Mouse (Mus musculus) spleen, adult 18-20 months (tissue): ENCODE measurements around the gene Itgb2.

Source experiments
- DNase-seq, 2 experiments: peaks; one replicate each; pipeline ENCODE4 v3.0.0; 2022; ENCODE audit warnings: mixed read lengths in 2 of 2

Itgb2 gene

DNA sequence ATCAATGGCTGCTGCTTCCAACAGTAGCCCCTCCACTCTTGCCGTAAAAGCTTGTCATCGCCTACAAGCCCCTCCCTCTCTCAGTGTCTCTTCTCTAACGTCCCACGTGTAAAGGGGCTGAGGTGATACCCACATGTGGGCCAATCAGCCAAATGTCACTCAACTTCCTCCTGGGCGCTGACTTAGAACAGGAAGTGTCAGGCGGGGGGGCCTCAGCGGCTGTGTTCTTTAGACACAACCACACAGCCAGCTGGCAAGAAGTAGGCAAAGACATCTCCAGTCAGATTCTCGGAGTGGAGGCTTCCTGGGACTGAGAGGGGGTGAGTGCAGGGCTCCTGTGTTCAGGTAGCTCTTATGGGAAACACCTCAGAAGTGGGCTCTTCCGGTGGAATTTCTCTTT is at the start of gene Itgb2:
TSS of gene Itgb2 (plus strand) at position 113 of the 400 bp plus-strand sequence.
- peak; percentile 68 to 73 for DNase-seq

DNA sequence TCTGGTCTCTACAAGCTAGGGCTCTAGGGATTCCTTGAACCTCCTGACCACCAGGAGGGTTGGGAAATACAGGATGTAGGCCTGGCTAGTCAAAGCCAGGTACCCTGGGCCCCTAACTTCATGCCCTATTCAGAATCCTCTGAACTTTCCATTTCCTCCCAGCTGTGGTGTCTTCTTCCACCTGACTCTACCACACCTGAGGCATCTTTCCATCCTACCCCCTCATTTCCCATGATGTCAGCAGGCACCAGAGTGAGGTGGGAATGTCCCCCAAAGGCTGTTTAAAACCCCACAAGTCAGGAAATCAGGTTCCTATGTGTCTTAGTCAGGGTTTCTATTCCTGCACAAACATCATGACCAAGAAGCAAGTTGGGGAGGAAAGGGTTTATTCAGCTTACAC is 48.2 kb upstream of the Itgb2 start:
- DNase-seq = no peak

DNA sequence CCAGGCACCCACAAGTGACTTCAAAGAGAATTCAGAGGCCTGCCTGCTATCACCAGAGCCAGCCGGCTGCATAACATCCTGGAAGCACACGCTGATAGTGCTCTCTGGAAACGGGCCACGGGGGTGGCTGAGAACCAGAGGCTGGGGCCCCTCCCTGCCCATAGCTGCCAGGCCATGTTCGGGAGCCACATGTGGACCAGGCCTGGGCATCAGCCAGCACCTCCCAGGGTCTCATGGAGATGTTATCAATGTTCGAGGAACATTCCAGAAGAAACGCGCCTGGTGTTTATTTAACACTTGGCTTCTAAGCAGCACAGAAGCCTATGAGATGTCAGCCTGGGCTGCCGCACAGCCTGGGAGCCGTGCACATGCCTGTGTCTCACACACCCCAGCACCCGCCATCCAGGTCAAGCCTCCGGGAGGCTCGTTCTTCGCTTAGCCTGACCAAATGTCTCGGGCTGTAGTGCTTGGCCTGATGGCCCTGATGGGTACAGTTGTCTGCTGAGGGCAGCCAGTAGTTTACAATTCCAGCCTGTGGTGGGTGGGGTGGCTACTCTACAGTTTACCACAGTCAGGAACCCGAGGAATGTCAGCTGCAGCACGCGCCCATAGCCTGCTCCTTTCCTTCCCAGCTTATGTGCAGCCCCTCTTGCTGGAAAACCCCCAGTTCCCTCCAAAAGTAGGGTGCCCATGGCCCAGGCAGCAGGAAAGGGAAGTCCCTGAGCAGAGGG is 45.7 kb upstream of the Itgb2 start:
- DNase-seq = no peak

DNA sequence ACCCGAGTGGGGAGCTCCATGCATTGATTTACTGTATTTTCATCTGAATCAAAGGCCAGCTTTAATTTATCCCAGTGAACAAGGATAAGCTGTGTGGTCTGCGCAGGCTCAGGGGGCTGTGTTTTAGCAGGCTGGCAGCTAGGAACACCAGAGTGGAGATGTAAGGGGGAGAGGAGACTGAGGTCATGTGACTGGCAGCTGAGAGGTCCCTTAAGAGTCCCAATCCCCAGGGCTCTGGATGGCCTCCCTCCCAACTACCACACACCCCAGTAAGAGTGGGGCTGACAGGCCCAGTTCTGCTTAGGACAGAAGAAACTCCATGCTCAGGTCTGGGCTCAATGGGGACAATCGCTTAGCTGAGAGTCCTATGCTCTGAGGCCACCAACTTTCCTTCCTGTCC is 44.3 kb upstream of the Itgb2 start:
- no peak for DNase-seq

DNA sequence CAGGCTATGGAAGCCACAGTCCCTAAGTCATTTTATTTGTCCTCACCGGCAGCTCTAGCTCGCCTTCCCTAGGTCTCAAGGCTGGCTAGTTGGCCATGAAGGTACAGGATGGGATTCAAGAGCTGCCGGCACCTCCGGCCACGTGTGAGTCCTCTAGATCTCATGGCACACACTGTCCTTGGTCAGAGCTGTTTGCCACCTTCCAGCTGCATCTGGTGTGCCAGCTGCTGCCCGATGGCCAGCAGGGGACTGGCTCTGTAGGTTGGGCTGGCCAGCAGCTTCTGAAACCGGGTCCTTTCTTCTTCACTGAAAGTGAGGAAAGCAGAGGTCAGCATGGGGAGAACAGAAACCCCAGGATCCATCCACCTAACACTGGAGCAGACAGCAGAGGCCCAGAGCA is 41.9 kb upstream of the Itgb2 start:
- DNase-seq = no peak

DNA sequence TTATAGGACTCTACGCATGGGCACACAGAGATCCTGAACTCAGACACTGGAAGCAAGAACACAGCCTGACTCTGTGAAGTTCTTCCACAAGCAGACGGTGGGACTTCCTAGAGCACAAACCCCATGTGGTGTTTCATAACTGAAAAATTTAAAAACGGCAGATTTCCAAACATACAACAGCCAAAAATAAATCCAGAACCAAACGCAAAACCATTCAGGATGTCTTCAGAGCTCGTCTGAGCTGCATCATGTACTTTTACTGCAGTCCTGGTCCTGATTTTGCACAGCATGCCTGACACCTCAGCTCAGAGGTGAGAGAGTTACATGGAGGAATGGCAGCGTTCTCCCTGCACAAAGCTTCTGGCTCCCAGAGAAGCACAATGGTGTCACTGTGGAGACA is 38.5 kb upstream of the Itgb2 start:
- DNase-seq = no peak

DNA sequence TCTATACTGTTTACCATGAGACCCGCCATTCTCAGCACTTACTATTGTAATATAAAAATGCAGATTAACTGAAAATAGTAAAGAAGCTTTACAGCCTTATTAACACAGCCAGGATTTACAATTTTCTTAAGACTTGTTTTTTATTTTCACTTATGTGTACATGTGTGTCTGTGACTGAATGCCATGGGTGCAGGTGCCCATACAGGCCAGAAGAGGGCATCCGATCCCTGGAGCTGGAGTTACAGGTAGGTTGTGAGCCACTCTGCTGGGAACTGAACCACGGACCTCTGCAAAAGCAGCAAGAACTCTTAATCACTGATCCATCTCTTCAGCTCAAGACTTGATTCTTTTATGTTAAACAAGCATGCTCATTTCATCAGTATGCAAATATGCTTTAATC is 37.2 kb upstream of the Itgb2 start:
- DNase-seq = no peak

DNA sequence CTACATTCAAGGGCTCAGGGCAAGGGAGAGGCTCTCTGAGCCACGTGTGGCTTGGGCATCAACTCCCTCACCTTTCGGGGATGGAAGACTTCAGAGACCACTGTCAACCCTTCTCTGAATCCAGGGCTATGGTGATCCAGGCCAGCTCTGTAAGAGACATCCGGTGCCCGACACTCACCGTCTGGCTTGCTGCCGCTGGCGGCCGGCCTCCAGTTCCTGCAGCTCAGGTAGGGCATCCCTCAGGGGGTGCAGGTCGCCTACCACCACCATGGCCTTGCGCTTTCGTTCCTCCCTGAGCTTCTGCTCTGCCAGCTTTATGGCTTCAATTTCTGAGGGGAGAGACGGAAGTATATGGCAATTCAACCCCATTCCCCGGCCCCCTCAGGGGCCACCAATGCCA is 32.9 kb upstream of the Itgb2 start:
- no peak for DNase-seq

DNA sequence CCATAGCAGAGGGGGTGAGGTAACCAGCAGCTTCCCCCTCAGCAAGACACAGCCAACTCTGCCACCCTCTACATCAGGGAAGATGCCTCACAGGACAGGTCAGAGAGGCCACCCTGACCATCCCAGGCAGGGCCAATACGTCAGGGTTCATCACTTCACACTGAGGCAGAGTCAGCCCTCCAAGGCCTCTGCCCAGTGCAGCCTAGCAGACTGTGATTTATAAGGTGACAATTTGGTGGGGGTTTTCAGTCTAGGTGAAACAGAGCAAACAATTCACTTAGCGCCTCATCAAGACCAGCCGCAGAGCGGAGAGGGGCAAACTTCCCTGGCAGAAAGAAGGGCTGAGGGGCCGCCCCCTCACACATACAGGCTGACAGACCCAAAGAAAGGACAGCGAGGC is 31.8 kb upstream of the Itgb2 start:
- DNase-seq = no peak

DNA sequence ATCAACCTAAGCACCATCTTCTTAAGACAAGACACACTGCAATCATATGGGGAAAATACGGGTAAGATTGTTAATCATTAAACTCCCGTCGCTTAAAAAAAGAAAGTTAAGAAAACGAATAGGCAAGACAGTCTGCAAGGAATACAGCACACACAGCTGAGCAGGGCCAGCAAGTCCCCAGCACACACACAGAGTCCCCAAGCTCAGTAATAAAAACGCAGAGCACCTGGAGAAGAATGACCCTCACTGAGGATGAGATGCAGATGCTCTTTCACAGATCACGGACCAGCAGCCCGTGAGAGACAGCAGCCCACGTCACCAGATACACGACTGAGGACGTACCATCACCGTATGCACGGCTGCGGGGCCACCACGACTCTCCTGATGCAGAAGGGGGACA is 29.4 kb upstream of the Itgb2 start:
- DNase-seq = no peak

DNA sequence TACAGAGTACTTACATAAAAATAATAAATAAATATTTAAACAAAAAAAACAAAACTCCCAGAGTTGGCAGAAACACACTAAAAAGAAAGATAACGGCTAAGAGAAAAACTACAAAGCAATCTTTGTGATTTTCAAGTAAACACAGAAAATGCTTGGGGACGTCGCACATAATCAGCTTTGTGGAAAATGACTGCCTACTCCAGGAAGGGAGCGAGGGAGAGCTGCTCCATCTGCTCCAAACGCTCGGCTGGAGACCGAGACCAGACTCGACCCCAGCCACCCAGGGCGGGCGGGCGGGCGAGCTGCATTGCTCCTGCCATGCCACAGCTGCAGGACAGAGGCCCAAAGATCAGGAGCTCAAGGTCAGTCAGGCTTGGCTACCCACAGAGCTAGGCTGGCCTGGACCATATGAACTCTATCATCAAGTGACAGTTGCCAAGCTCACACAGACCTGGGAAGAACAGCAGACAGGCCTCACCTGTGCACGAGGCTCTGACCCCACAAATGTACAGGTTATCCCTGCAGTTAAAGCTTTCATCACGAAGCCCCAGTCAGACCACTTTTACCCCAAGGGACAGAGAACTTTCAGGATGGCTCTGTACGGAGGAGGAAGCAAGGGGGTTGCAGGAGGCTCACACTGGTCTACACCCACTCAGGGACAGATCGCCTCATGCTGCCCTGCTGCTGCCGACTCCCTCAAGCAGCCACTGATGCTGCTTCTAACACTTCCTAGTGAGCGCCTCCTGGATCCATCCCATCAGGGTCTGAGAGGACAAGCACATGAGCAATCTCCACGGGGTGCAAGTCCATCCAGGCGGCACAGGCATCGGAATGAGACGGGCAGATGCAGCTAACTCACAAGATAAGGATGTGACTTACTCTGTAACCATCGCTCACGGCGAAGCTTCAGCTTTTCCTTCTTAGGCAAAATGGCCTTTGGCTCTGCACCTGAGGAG is 26.8 kb upstream of the Itgb2 start:
- DNase-seq = no peak

DNA sequence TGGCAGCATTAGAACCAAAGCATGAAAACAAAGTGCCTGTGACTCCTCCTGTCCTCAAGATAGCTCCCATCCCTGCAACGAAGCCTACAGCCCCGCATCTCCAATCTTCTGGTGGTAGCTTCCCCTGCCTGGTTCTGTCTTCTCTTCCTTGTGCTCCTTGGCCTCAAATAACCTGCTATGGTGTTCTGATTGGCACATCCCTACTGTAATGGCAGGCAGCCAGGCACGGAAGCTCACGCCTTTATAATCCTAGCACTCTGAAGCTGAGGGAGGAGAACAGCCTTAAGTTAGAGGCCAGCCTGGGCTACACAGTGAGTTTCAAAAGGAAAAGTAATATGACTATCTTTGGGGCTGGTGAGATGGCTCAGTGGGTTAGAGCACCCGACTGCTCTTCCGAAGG is 25.9 kb upstream of the Itgb2 start:
- no peak for DNase-seq

DNA sequence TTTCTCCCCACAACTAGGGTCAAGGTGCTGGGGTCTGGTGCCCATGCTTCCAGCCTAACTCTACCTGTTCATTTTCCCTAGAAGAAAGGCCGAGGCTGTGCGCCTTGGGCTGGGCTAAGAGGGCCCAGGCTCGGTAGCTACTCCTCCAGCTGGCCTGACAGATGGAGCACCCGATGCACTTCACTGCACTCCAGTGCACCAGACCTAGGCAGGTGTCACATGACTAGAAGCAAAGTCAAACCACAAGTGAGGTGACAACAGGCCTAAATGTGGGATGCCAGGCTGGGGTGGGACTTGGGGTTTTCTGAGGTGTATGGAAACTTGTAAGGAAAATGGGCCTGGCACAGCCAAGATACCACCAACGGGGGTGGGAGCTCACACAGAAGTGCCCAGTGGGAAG is 23.5 kb upstream of the Itgb2 start:
- no peak for DNase-seq

DNA sequence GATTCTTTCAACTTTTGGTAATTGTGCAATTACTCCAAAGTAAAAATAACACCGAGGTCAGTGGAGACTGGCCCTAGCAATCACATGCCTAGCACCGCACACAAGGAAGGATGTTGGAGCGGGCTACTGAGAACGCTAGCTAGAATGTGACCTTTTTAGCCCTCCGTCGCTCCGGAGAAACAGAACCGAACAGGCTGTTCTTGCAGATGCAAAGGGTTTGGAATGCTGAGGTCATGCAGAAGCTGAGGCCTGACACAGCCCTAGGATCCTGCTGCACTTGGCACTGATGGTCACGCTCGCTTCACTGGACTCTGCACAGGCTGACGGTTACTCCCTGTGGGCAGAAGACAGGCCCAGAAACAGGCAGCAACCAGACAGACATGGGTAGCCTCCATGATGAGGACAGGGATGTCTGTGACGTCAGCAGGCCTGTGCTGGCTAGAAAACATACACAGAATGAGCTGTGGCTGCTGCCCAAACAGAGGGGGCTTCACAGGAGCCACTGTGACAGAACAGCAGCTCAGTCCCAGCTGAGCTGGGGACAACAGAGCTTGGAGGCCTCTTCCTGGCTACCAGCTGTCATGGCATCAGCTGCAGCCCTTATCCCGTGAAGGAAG is 23.0 kb upstream of the Itgb2 start:
- DNase-seq = no peak

DNA sequence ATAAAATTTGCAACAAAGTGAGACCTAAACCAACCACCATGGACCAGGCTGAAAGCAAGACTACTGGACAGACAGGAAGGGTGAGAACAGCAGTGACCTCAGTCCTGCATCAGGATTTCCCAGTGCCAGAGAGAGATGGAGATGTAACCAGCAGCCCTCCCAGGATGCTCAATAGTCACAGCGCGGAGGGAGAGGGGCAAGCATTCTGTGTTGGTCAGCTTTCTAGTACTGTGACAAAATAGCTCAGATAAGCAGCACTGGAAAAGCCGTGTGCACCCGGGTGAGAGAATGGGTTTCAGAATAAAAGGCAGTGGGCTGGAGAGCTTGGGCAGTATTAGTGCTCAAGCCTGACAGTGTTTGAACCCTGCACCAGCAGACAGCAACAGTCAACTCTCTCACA is 22.3 kb upstream of the Itgb2 start:
- no peak for DNase-seq

DNA sequence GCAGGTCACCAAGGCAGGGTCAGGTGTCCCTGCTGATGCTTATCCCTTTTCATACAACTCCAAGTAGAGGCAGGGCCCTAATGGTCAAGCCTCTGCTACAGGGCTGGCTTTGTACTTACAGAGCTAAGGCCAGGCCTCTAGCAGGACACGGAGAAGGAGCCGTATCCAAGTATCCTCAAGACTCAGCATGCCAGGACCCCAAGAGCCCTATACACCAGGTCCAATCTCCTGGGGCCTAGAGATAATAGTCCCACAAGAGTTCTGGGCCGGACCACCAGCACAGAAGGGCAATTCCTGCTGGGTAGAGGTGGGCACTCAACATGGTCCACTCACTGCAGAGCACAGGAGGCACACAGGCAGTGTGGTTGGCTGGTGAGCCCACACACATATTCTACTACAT is 21.3 kb upstream of the Itgb2 start:
- no peak for DNase-seq

DNA sequence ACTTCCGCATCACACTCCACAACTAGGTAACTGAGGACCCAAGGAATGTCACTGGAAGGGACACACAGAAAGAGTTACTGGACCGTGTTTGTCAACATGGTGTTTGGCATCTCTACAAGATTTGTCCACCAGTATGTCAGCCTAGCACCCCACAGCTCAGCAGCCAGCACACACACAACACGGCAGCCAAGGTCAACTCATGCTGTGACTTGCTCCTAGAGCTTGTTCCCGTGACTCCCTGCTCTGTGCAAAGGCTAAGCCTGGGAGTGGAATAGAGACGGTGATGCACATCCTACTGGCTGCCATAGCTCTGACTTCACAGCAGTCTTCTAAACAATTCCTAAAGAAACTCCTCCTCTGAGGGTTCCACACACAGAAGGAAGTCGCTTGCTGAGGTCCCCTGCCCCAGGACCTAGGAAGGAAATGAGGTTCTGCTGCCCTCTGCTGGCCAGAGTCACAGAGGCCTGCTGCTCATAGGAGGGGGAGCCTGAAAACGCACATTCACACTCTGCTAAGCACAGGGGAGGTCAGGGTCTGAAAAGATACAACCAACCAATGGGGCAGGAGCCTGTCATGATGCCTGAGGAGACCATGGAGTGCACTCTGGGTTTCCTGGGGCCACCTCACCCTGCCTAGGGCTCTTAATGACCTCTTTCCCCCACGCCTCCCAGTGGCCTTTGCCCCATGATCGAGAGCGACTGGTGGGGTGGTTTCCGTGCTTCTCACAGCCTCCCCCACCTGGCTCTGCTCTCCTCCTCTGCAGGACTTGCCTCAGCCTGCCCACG is 20.5 kb upstream of the Itgb2 start:
- peak; percentile 63 to 82 for DNase-seq

DNA sequence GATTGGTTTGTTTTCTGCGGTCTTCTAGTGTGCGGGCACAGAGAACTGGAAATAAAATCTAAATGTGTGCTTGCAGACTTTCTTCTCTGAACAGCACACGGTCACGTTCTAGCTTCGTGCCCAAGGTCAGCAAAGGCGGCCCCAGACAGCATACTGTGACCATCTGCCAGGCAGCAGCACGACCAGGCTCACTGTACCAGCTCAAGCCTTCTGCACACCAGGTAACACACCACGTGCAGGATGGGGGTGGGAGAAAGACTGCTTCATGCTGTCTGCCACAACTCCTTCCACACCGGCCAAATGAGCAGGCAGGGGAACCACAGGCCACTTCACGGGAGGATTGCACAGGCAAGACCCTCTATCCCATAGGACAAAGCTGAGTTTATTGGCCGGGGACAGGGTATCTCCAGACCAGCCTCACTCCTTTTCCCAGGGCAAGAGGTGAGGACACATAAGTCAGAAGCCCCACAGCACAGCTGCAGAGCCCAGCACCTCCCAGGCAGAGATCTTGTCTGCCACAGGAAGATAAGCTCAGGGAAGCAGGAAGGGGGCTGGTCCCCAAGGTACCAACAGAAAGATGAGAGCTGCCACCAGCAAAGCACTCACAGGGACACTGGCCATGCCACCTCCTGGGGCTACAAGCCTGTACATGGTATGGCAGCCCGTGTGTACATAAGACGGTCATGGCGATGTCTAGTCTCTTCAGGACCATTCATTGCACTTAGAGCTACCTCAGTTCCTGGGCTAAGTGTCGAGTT is 19.6 kb upstream of the Itgb2 start:
- no peak for DNase-seq

DNA sequence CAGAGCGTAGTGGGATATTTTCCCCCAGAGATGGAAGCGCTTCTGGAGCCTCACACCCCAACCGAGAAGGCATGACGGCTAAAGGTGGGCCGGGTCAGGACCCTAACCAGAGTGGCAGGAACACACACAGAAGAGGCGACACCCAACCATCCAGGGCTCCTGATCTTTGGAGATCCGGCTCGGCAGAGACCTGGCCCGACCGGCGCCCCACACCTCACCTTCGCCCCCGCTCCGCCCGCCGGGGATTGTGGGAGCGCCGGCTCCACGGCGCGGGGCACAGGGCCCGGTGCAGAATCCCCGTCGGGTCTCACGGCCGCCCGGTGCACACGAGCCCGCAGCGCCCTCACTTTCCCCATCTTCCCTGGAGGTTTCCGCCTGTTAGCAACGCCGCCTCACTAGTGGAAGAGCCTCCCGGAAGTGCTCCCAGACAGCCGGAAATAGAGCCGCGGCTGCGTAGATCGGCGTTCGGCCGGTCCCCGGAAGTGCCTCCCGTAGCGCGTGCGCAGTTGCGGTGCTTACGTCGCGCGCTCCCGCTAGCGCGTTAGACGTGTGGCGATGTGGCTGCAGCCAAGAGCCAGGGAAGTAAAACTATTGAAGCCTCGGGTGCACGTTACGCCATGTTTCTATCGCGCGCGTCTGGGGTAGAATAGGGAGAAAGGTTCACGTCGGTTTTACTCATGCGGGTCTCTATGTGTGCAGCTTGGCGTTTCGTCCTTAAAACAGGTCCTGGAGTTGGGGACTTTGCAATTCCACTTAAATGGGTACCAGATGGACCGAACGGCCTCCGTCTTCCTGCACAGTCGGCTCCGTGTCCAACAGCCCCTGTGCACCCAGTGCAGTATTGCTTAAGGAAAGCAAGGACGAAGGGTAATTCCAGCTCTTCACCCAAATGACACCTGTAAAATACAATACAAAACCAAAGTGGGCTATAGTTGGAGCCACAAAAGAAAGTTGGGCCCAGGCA is 14.4 kb upstream of the Itgb2 start, which contains the start of gene Fam207a:
TSS of gene Fam207a (minus strand) at position 401 of the 964 bp plus-strand sequence.
- peak; percentile 91 to 92 for DNase-seq

DNA sequence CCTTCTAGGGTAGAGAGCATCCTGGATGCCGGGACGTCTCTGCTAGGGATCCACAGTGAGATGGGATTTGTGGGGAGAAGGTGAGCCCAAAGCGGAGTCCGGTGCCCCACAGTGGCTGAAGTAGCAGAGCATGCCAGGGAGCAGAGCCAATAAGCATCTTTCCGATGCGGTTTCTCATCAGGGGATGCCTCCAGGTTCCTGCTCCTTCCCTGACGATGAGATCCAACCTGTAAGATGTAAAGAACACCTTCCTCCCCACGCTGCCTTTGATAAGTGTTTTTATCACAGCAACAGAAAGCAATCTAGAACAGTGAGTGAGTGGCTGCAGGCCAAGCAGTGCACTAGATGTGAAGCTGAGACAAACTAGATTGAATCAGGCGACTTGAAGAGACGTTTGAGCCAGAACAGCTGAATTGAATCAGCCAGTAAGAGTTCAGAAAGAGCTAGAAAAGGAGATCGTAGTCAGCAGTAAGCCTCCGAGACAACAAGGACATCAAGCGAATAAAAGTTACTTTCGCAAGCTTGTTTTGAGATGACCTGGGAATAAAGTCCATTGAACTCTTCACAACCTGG is 13.6 kb upstream of the Itgb2 start:
- DNase-seq = no peak
